Mouse (Mus musculus) kidney, embryonic 16.5 days (tissue): ENCODE data around the gene Eif5b. TPM values are rescaled to one million over a fixed set of nuclear protein-coding genes. Genes with fewer than 3 reads are reported as not detected.

ENCODE experiments used
- ATAC-seq: fragments of 200-750 bp; cut with Nextera tagmentation; 2 replicates; pipeline ENCODE4 v1.8.0; 2017; ENCODE audit warnings: moderate TSS enrichment; ENCODE audit not compliant: low FRiP score, low TSS enrichment
- H3K27ac ChIP-seq: fragments of 300-500 bp; sonication (generic); 2 replicates; pipeline ENCODE4 v1.5.1; 2014; ENCODE audit warnings: low read length
- H3K27me3 ChIP-seq: fragments of 300-500 bp; sonication (generic); 2 replicates; pipeline ENCODE4 v1.6.1; 2014; ENCODE audit warnings: low read length, control low read depth, mixed read lengths; ENCODE audit not compliant: insufficient read depth
- H3K36me3 ChIP-seq: fragments of 300-500 bp; sonication (generic); 2 replicates; pipeline ENCODE4 v1.6.1; 2014; ENCODE audit warnings: low read length, control low read depth, mixed read lengths; ENCODE audit not compliant: insufficient read depth
- H3K4me1 ChIP-seq: fragments of 300-500 bp; sonication (generic); 2 replicates; pipeline ENCODE4 v1.6.1; 2014; ENCODE audit warnings: low read length, control low read depth, mixed read lengths; ENCODE audit not compliant: insufficient read depth
- H3K4me2 ChIP-seq: fragments of 300-500 bp; sonication (generic); replicated peaks from 2 replicates; pipeline ENCODE4 v1.6.1; 2014; ENCODE audit warnings: low read depth, low read length
- H3K4me3 ChIP-seq: fragments of 300-500 bp; sonication (generic); 2 replicates; pipeline ENCODE4 v1.5.1; 2014; ENCODE audit warnings: mild to moderate bottlenecking, low read length
- H3K9ac ChIP-seq: fragments of 300-500 bp; sonication (generic); replicated peaks from 2 replicates; pipeline ENCODE4 v1.6.1; 2014; ENCODE audit warnings: low read length
- H3K9me3 ChIP-seq: fragments of 300-500 bp; sonication (generic); 2 replicates; pipeline ENCODE4 v1.6.1; 2016; ENCODE audit warnings: low read length, control low read depth
- WGBS: fragments of 180-500 bp; shearing (Covaris S2); extraction: QIAGEN DNeasy Blood & Tissue Kit; methylation state at CpG from one replicate; pipeline ENCODE4 v1.1.7; 2014; 5-methylcytosine and 5-hydroxymethylcytosine counted together
- polyA plus RNA-seq: library from polyadenylated mRNA; unstranded; fragments of >200 nt; fragmentation: Nextera tagmentation; extraction: Ambion mirVana; gene quantifications from 2 replicates; pipeline ENCODE4 v1.2.1, GENCODE M21; 2015

Gene Eif5b
- polyA plus RNA-seq: 21.4 and 27.1 TPM in 2 replicates

- peak within 1 kb of the TSS; percentile 84 for H3K4me3 ChIP-seq
- H3K4me2 ChIP-seq: peak within 1 kb of the TSS; percentile 93
- H3K9me3 ChIP-seq: no peaks in the 10 kb centered on the region
- peak within 1 kb of the TSS; percentile 87 for H3K9ac ChIP-seq
- peaks cover 20% of the 10 kb centered on the region for H3K36me3 ChIP-seq
- under 1% methylated on average over 50 of the region's 50 CpGs for WGBS
- ATAC-seq: peak; percentile 95
- peaks cover 18% of the 10 kb centered on the region for H3K4me1 ChIP-seq
- no peaks in the 10 kb centered on the region for H3K27me3 ChIP-seq
- peak within 1 kb of the TSS; percentile 95 for H3K27ac ChIP-seq
These were observed at the start of gene Eif5b, which contains the start of gene Txndc9 for GRCm38 (mm10) chr1:37997867-37998266. Eif5b (plus strand) TSS chr1:37998010. Txndc9 (minus strand) TSS chr1:37997893.

GRCm38 (mm10) chr1:37948906-37949305 is 48.9 kb upstream of the Eif5b start:
- no peaks in the 10 kb centered on the region for H3K27me3 ChIP-seq
- H3K9me3 ChIP-seq: no peaks in the 10 kb centered on the region
- WGBS: 74% methylated on average over 2 of the region's 2 CpGs
- H3K4me1 ChIP-seq: no peaks in the 10 kb centered on the region
- no peaks in the 10 kb centered on the region for H3K36me3 ChIP-seq
- no peak for ATAC-seq
- no peak overlapping the region for H3K27ac ChIP-seq
- H3K4me2 ChIP-seq: no peak overlapping the region
- H3K9ac ChIP-seq: no peak overlapping the region
- no peak overlapping the region for H3K4me3 ChIP-seq

- H3K27me3 ChIP-seq: no peaks in the 10 kb centered on the region
- 81% methylated on average over 7 of the region's 7 CpGs for WGBS
- H3K4me1 ChIP-seq: no peaks in the 10 kb centered on the region
- no peak overlapping the region for H3K27ac ChIP-seq
- H3K4me2 ChIP-seq: no peak overlapping the region
- no peak overlapping the region for H3K9ac ChIP-seq
- ATAC-seq: no peak
- H3K4me3 ChIP-seq: no peak overlapping the region
- H3K9me3 ChIP-seq: no peaks in the 10 kb centered on the region
- no peaks in the 10 kb centered on the region for H3K36me3 ChIP-seq
These were observed 43.0 kb upstream of the Eif5b start for GRCm38 (mm10) chr1:37954786-37955185.

GRCm38 (mm10) chr1:37955251-37955650 is 42.6 kb upstream of the Eif5b start:
- WGBS: 86% methylated on average over 2 of the region's 2 CpGs
- no peak for ATAC-seq
- no peaks in the 10 kb centered on the region for H3K27me3 ChIP-seq
- no peak overlapping the region for H3K4me3 ChIP-seq
- H3K9me3 ChIP-seq: no peaks in the 10 kb centered on the region
- no peak overlapping the region for H3K9ac ChIP-seq
- H3K4me1 ChIP-seq: no peaks in the 10 kb centered on the region
- H3K27ac ChIP-seq: no peak overlapping the region
- H3K36me3 ChIP-seq: no peaks in the 10 kb centered on the region
- no peak overlapping the region for H3K4me2 ChIP-seq

GRCm38 (mm10) chr1:37956690-37957431 is 40.9 kb upstream of the Eif5b start:
- Histone ChIP-seq H3K36me3 (no peaks in the 10 kb centered on the region), H3K4me3 (no peak overlapping the region), H3K9ac (no peak overlapping the region), H3K4me1 (no peaks in the 10 kb centered on the region), H3K9me3 (no peaks in the 10 kb centered on the region), H3K4me2 (no peak overlapping the region), H3K27me3 (no peaks in the 10 kb centered on the region), H3K27ac (no peak overlapping the region; the same call in 1 of the 2 replicates)
- 24% methylated on average over 3 of the region's 3 CpGs for WGBS
- ATAC-seq: no peak

- WGBS: 86% methylated on average over 5 of the region's 5 CpGs
- Histone ChIP-seq H3K4me1 (no peaks in the 10 kb centered on the region), H3K9ac (no peak within 1 kb of the TSS), H3K9me3 (no peaks in the 10 kb centered on the region), H3K27me3 (no peaks in the 10 kb centered on the region), H3K27ac (no peak within 1 kb of the TSS; the same call in 1 of the 2 replicates), H3K4me3 (no peak within 1 kb of the TSS), H3K36me3 (no peaks in the 10 kb centered on the region), H3K4me2 (no peak within 1 kb of the TSS)
- ATAC-seq: no peak
These were observed 40.2 kb upstream of the Eif5b start, which contains the start of gene Lyg1 for GRCm38 (mm10) chr1:37957659-37958058. Lyg1 (minus strand) TSS chr1:37957759.

- Histone ChIP-seq H3K27ac (no peak overlapping the region), H3K4me2 (no peak overlapping the region), H3K4me3 (no peak overlapping the region), H3K9me3 (no peaks in the 10 kb centered on the region), H3K36me3 (no peaks in the 10 kb centered on the region), H3K27me3 (no peaks in the 10 kb centered on the region), H3K4me1 (no peaks in the 10 kb centered on the region), H3K9ac (no peak overlapping the region)
- WGBS: 67% methylated on average over 2 of the region's 2 CpGs
- no peak for ATAC-seq
These were observed 39.3 kb upstream of the Eif5b start for GRCm38 (mm10) chr1:37958516-37958915.

GRCm38 (mm10) chr1:37959486-37959885 is 38.3 kb upstream of the Eif5b start:
- H3K36me3 ChIP-seq: no peaks in the 10 kb centered on the region
- no peak overlapping the region for H3K27ac ChIP-seq
- H3K9me3 ChIP-seq: no peaks in the 10 kb centered on the region
- H3K4me2 ChIP-seq: no peak overlapping the region
- H3K9ac ChIP-seq: no peak overlapping the region
- no peaks in the 10 kb centered on the region for H3K4me1 ChIP-seq
- H3K4me3 ChIP-seq: no peak overlapping the region
- WGBS: 75% methylated on average over 5 of the region's 5 CpGs
- no peak for ATAC-seq
- no peaks in the 10 kb centered on the region for H3K27me3 ChIP-seq

GRCm38 (mm10) chr1:37965571-37965970 is 32.2 kb upstream of the Eif5b start:
- Histone ChIP-seq H3K4me3 (no peak overlapping the region), H3K4me1 (no peaks in the 10 kb centered on the region), H3K9ac (no peak overlapping the region), H3K9me3 (no peaks in the 10 kb centered on the region), H3K36me3 (no peaks in the 10 kb centered on the region), H3K27me3 (no peaks in the 10 kb centered on the region), H3K27ac (no peak overlapping the region), H3K4me2 (no peak overlapping the region)
- ATAC-seq: no peak
- 53% methylated on average over 10 of the region's 10 CpGs for WGBS

GRCm38 (mm10) chr1:37968746-37969145 is 29.1 kb upstream of the Eif5b start:
- WGBS: 80% methylated on average over 6 of the region's 6 CpGs
- no peak overlapping the region for H3K27ac ChIP-seq
- H3K36me3 ChIP-seq: no peaks in the 10 kb centered on the region
- H3K4me3 ChIP-seq: no peak overlapping the region
- no peaks in the 10 kb centered on the region for H3K4me1 ChIP-seq
- H3K4me2 ChIP-seq: no peak overlapping the region
- no peak overlapping the region for H3K9ac ChIP-seq
- no peaks in the 10 kb centered on the region for H3K9me3 ChIP-seq
- no peak for ATAC-seq
- H3K27me3 ChIP-seq: no peaks in the 10 kb centered on the region
